Mouse (Mus musculus) 3134 (cell line): ENCODE measurements at regions not wholly inside any gene's neighbourhood (a gene's known extent, or its start where the extent isn't known, plus 50 kb on each side); places are given as distances from the start of the nearest gene placed in this dataset.

Source experiments
- DNase-seq: peaks from one replicate; pipeline ENCODE4 v3.0.0-alpha.2; 2011; ENCODE audit warnings: low spot score; ENCODE audit not compliant: insufficient read length; ENCODE audit errors: extremely low read depth

- no peak for DNase-seq
These were observed 68.0 kb upstream of the Gm34302 start for GRCm38 (mm10) chr3:63551661-63552060.

DNA sequence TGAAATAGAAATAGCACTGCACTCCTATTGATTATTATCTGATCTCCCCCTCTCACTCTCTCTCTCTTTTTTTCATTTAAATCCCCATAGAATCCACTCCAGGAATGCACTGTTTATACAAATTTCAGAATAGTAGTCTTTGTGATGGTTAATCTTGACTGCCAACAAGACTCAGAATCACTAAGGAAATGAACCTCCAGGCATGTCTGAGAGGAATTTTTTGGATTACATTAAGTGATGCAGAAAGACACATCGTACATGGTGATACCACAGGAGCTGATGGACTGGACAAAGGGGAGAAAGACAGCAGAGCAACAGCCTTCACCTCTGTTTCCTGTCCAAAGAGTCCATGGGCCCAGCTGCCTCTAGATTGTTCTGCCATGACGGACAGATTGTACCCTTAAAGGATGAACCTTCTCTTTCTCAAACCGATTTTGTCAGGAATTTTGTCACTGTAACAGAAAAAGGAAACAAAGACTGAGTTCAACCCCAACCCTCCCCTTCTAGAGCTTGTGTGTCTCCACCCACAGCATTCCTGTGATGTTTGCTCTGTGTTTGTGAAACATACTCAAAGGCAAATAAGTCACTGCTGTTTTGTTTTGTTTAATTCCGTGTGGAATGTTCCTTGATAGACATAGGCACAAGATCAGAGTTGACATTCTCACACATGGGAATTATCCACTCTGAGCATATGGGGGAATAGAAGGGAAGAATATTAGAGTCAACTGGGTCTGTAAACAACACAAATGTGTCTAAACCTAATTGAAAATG, 59.1 kb upstream of the Gm34302 start:
- DNase-seq = no peak

GRCm38 (mm10) chr3:63538881-63539280, 55.2 kb upstream of the Gm34302 start:
- DNase-seq = no peak

DNA sequence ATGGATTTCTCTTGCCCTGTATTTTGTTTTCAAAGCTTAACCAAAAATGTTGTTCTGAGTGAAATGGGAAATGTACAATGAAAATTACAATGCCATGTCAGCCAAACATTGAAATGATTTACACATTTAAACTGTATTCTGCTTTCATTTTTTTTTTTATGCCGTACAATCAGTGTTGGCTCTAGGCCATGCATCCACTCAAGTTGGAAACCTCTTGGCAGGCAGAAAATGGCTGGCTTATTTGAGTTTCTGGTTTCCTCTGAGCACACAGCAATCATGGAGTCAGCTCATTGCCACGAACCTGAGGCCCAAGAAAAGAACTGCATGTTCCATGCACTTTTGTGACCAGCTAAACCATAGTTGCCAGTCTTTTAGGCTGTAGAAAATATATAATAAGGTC, 50.5 kb upstream of the Gm34302 start:
- no peak for DNase-seq
